Mouse (Mus musculus) hindbrain, embryonic 12.5 days (tissue): Measurements from ENCODE around the gene Lnx2. TPM values are rescaled to one million over a fixed set of nuclear protein-coding genes. Genes with fewer than 3 reads are reported as not detected.

Experiments
- ATAC-seq: fragments of 200-750 bp; cut with Nextera tagmentation; 2 replicates; pipeline ENCODE4 v1.8.0; 2017; ENCODE audit warnings: moderate TSS enrichment; ENCODE audit not compliant: low FRiP score
- H3K27ac ChIP-seq: fragments of 300-500 bp; sonication (generic); 2 replicates; pipeline ENCODE4 v1.5.1; 2016; ENCODE audit warnings: mild to moderate bottlenecking
- H3K27me3 ChIP-seq: fragments of 300-500 bp; sonication (generic); 2 replicates; pipeline ENCODE4 v1.6.1; 2016; ENCODE audit warnings: mild to moderate bottlenecking
- H3K36me3 ChIP-seq: fragments of 300-500 bp; sonication (generic); 2 replicates; pipeline ENCODE4 v1.6.1; 2016; ENCODE audit warnings: mild to moderate bottlenecking
- H3K4me1 ChIP-seq: fragments of 300-500 bp; sonication (generic); 2 replicates; pipeline ENCODE4 v1.6.1; 2016
- H3K4me2 ChIP-seq: fragments of 300-500 bp; sonication (generic); replicated peaks from 2 replicates; pipeline ENCODE4 v1.6.1; 2016; ENCODE audit warnings: mild to moderate bottlenecking
- H3K4me3 ChIP-seq: fragments of 300-500 bp; sonication (generic); 2 replicates; pipeline ENCODE4 v1.5.1; 2016; ENCODE audit warnings: mild to moderate bottlenecking
- H3K9ac ChIP-seq: fragments of 300-500 bp; sonication (generic); 2 replicates; pipeline ENCODE4 v1.6.1; 2016; ENCODE audit warnings: mild to moderate bottlenecking, moderate library complexity
- H3K9me3 ChIP-seq: fragments of 300-500 bp; sonication (generic); replicated peaks from 2 replicates; pipeline ENCODE4 v1.6.1; 2016; ENCODE audit warnings: mild to moderate bottlenecking
- WGBS: fragments of 180-500 bp; shearing (Covaris S2); methylation state at CpG from one replicate; pipeline ENCODE4 v1.1.7; 2016; 5-methylcytosine and 5-hydroxymethylcytosine counted together
- polyA plus RNA-seq: library from polyadenylated mRNA; unstranded; fragments of >200 nt; fragmentation: Nextera tagmentation; extraction: Ambion mirVana; gene quantifications from 2 replicates; pipeline ENCODE4 v1.2.1, GENCODE M21; 2016

Gene Lnx2
- polyA plus RNA-seq, 1 experiment from 2014 or later: 8.8 TPM

- Histone ChIP-seq H3K4me2 (no peak overlapping the region), H3K4me3 (no peak overlapping the region), H3K4me1 (no peaks in the 10 kb centered on the region), H3K9ac (no peak overlapping the region), H3K27me3 (no peaks in the 10 kb centered on the region), H3K27ac (no peak overlapping the region), H3K9me3 (no peaks in the 10 kb centered on the region), H3K36me3 (no peaks in the 10 kb centered on the region)
- ATAC-seq: no peak
- 88% methylated on average over 7 of the region's 7 CpGs for WGBS
Measured at GRCm38 (mm10) chr5:146996812-146997211, 79.6 kb downstream of the Lnx2 start.

- no peak overlapping the region for H3K4me2 ChIP-seq
- no peak overlapping the region for H3K27ac ChIP-seq
- no peak overlapping the region for H3K4me3 ChIP-seq
- H3K9ac ChIP-seq: no peak overlapping the region
- 77% methylated on average over 6 of the region's 6 CpGs for WGBS
- H3K36me3 ChIP-seq: no peaks in the 10 kb centered on the region
- no peak for ATAC-seq
- H3K27me3 ChIP-seq: no peaks in the 10 kb centered on the region
- no peaks in the 10 kb centered on the region for H3K4me1 ChIP-seq
- no peaks in the 10 kb centered on the region for H3K9me3 ChIP-seq
Measured at GRCm38 (mm10) chr5:146994973-146995372, 81.4 kb downstream of the Lnx2 start.

- H3K4me2 ChIP-seq: no peak overlapping the region
- H3K27me3 ChIP-seq: no peaks in the 10 kb centered on the region
- H3K4me3 ChIP-seq: no peak overlapping the region
- ATAC-seq: no peak
- WGBS: 83% methylated on average over 8 of the region's 8 CpGs
- H3K9me3 ChIP-seq: no peaks in the 10 kb centered on the region
- H3K27ac ChIP-seq: no peak overlapping the region
- no peaks in the 10 kb centered on the region for H3K4me1 ChIP-seq
- H3K36me3 ChIP-seq: no peaks in the 10 kb centered on the region
- no peak overlapping the region for H3K9ac ChIP-seq
Measured at GRCm38 (mm10) chr5:146993509-146993908, 82.9 kb downstream of the Lnx2 start.

GRCm38 (mm10) chr5:146989051-146989450 lies 87.3 kb downstream of the Lnx2 start:
- Histone ChIP-seq H3K9ac (no peak overlapping the region), H3K36me3 (no peaks in the 10 kb centered on the region), H3K27ac (no peak overlapping the region), H3K4me2 (no peak overlapping the region), H3K27me3 (peaks cover 14% of the 10 kb centered on the region), H3K9me3 (no peaks in the 10 kb centered on the region), H3K4me1 (peaks cover 4% of the 10 kb centered on the region; the same call in 1 of the 2 replicates), H3K4me3 (no peak overlapping the region)
- 82% methylated on average over 5 of the region's 5 CpGs for WGBS
- ATAC-seq: no peak

- Histone ChIP-seq H3K9ac (no peak overlapping the region), H3K27ac (no peak overlapping the region), H3K4me3 (no peak overlapping the region), H3K4me2 (no peak overlapping the region), H3K9me3 (no peaks in the 10 kb centered on the region), H3K27me3 (peaks cover 15% of the 10 kb centered on the region), H3K4me1 (peaks cover 4% of the 10 kb centered on the region; the same call in 1 of the 2 replicates), H3K36me3 (no peaks in the 10 kb centered on the region)
- ATAC-seq: no peak
- WGBS: 85% methylated on average over 10 of the region's 10 CpGs
Measured at GRCm38 (mm10) chr5:146987588-146987987, 88.8 kb downstream of the Lnx2 start.

GRCm38 (mm10) chr5:146985725-146986433 lies 90.5 kb downstream of the Lnx2 start:
- H3K4me3 ChIP-seq: no peak overlapping the region
- no peak overlapping the region for H3K4me2 ChIP-seq
- H3K9ac ChIP-seq: no peak overlapping the region
- no peak overlapping the region for H3K27ac ChIP-seq
- no peaks in the 10 kb centered on the region for H3K9me3 ChIP-seq
- peaks cover 4% of the 10 kb centered on the region; the same call in 1 of the 2 replicates for H3K4me1 ChIP-seq
- H3K36me3 ChIP-seq: no peaks in the 10 kb centered on the region
- WGBS: 61% methylated on average over 21 of the region's 21 CpGs
- ATAC-seq: no peak
- peaks cover 27% of the 10 kb centered on the region for H3K27me3 ChIP-seq

- no peak overlapping the region for H3K9ac ChIP-seq
- H3K4me2 ChIP-seq: no peak overlapping the region
- 9% methylated on average over 8 of the region's 8 CpGs for WGBS
- ATAC-seq: 0 out of 2 replicates have a peak, but pooled peaks have one; percentile 43
- H3K4me3 ChIP-seq: no peak overlapping the region
- H3K9me3 ChIP-seq: no peaks in the 10 kb centered on the region
- H3K4me1 ChIP-seq: peaks cover 4% of the 10 kb centered on the region; the same call in 1 of the 2 replicates
- peaks cover 31% of the 10 kb centered on the region for H3K27me3 ChIP-seq
- H3K27ac ChIP-seq: no peak overlapping the region
- no peaks in the 10 kb centered on the region for H3K36me3 ChIP-seq
Measured at GRCm38 (mm10) chr5:146983216-146983615, 93.2 kb downstream of the Lnx2 start.

- no peaks in the 10 kb centered on the region for H3K9me3 ChIP-seq
- H3K36me3 ChIP-seq: no peaks in the 10 kb centered on the region
- H3K27me3 ChIP-seq: peaks cover 31% of the 10 kb centered on the region
- peaks cover 1% of the 10 kb centered on the region; the same call in 1 of the 2 replicates for H3K4me1 ChIP-seq
- no peak overlapping the region for H3K4me2 ChIP-seq
- H3K27ac ChIP-seq: no peak overlapping the region
- ATAC-seq: no peak
- no peak overlapping the region for H3K9ac ChIP-seq
- no peak overlapping the region for H3K4me3 ChIP-seq
- WGBS: 79% methylated on average over 6 of the region's 6 CpGs
Measured at GRCm38 (mm10) chr5:146981376-146981775, 95.0 kb downstream of the Lnx2 start.

- H3K9me3 ChIP-seq: no peaks in the 10 kb centered on the region
- H3K27me3 ChIP-seq: no peaks in the 10 kb centered on the region
- no peaks in the 10 kb centered on the region for H3K36me3 ChIP-seq
- H3K9ac ChIP-seq: no peak overlapping the region
- no peak overlapping the region for H3K4me3 ChIP-seq
- H3K4me1 ChIP-seq: no peaks in the 10 kb centered on the region
- no peak for ATAC-seq
- WGBS: 69% methylated on average over 13 of the region's 13 CpGs
- no peak overlapping the region for H3K27ac ChIP-seq
- no peak overlapping the region for H3K4me2 ChIP-seq
Measured at GRCm38 (mm10) chr5:146974781-146975123, 101.6 kb downstream of the Lnx2 start.

- WGBS: 84% methylated on average over 25 of the region's 25 CpGs
- no peak for ATAC-seq
- Histone ChIP-seq H3K4me2 (no peak overlapping the region), H3K4me1 (peaks cover under 1% of the 10 kb centered on the region), H3K27me3 (no peaks in the 10 kb centered on the region), H3K9ac (no peak overlapping the region), H3K27ac (no peak overlapping the region), H3K9me3 (no peaks in the 10 kb centered on the region), H3K36me3 (no peaks in the 10 kb centered on the region), H3K4me3 (no peak overlapping the region)
Measured at GRCm38 (mm10) chr5:146973858-146974780, 102.3 kb downstream of the Lnx2 start.

- Histone ChIP-seq H3K27me3 (no peaks in the 10 kb centered on the region), H3K36me3 (no peaks in the 10 kb centered on the region), H3K4me2 (no peak overlapping the region), H3K4me1 (peaks cover 3% of the 10 kb centered on the region), H3K9me3 (no peaks in the 10 kb centered on the region), H3K4me3 (no peak overlapping the region), H3K27ac (no peak overlapping the region), H3K9ac (no peak overlapping the region)
- ATAC-seq: no peak
- 92% methylated on average over 9 of the region's 9 CpGs for WGBS
Measured at GRCm38 (mm10) chr5:146973353-146973752, 103.0 kb downstream of the Lnx2 start.

- H3K27me3 ChIP-seq: 0 out of 2 replicates have a peak, but pooled peaks cover under 1% of the 10 kb centered on the region
- no peaks in the 10 kb centered on the region for H3K9me3 ChIP-seq
- no peak overlapping the region for H3K4me3 ChIP-seq
- no peak overlapping the region for H3K27ac ChIP-seq
- 68% methylated on average over 10 of the region's 10 CpGs for WGBS
- no peak overlapping the region for H3K9ac ChIP-seq
- no peaks in the 10 kb centered on the region for H3K36me3 ChIP-seq
- peaks cover 3% of the 10 kb centered on the region for H3K4me1 ChIP-seq
- no peak overlapping the region for H3K4me2 ChIP-seq
- ATAC-seq: no peak
Measured at GRCm38 (mm10) chr5:146971776-146972561, 104.4 kb downstream of the Lnx2 start.
